Mouse (Mus musculus) forebrain, embryonic 16.5 days (tissue): Measurements from ENCODE around the gene Abca3. TPM values are rescaled to one million over a fixed set of nuclear protein-coding genes. Genes with fewer than 3 reads are reported as not detected.

Experiments
- microRNA-seq: library from miRNA; unstranded; fragments of <30 nt; microRNA quantifications from one replicate; pipeline ENCODE4, GENCODE M21; 2017
- polyA plus RNA-seq: library from polyadenylated mRNA; unstranded; fragments of >200 nt; fragmentation: Nextera tagmentation; extraction: Ambion mirVana; gene quantifications from 2 replicates; pipeline ENCODE4 v1.2.1, GENCODE M21; 2015

Gene Abca3
- polyA plus RNA-seq, 1 experiment from 2014 or later = 29.6 TPM

Small RNA genes within 50 kb of the gene (microRNA-seq; reads per million reads assigned to microRNA genes)
- not detected for gene Gm24427

Other genes with a start within 250 kb of the Abca3 start
- 59.4 and 62.9 TPM in 2 replicates for gene Pdpk1, start 201.0 kb upstream of the Abca3 start, polyA plus RNA-seq
- 25.5 and 28.2 TPM in 2 replicates for gene Amdhd2, start 188.2 kb upstream of the Abca3 start, polyA plus RNA-seq
- 881 and 1,064 TPM in 2 replicates for gene Atp6v0c, start 182.2 kb upstream of the Abca3 start, polyA plus RNA-seq
- gene Tbc1d24, start 146.4 kb upstream of the Abca3 start, polyA plus RNA-seq = 20.6 and 24.6 TPM in 2 replicates
- gene Ntn3, start 142.4 kb upstream of the Abca3 start, polyA plus RNA-seq = 4.7 and 5.2 TPM in 2 replicates
- 10.2 and 12.2 TPM in 2 replicates for gene Tedc2, start 131.1 kb upstream of the Abca3 start, polyA plus RNA-seq
- 26.0 and 32.0 TPM in 2 replicates for gene Ccnf, start 100.5 kb upstream of the Abca3 start, polyA plus RNA-seq
- 0.47 and 0.97 TPM in 2 replicates for gene Abca17, start 882 bp upstream of the Abca3 start, polyA plus RNA-seq
- 362 and 389 TPM in 2 replicates for gene Rnps1, start 62.6 kb downstream of the Abca3 start, polyA plus RNA-seq
- gene Eci1, start 74.7 kb downstream of the Abca3 start, polyA plus RNA-seq = 30.4 and 34.8 TPM in 2 replicates
- 6.2 and 9.5 TPM in 2 replicates for gene Dnase1l2, start 91.2 kb downstream of the Abca3 start, polyA plus RNA-seq
- gene E4f1, start 118.4 kb downstream of the Abca3 start, polyA plus RNA-seq = 37.9 and 54.0 TPM in 2 replicates
- gene Pgp, start 118.4 kb downstream of the Abca3 start, polyA plus RNA-seq = 50.5 and 54.0 TPM in 2 replicates
- 0.39 and 0.92 TPM in 2 replicates for gene Bricd5, start 121.9 kb downstream of the Abca3 start, polyA plus RNA-seq
- 38.9 and 42.4 TPM in 2 replicates for gene Mlst8, start 127.1 kb downstream of the Abca3 start, polyA plus RNA-seq
- 18.8 and 30.4 TPM in 2 replicates for gene Caskin1, start 136.7 kb downstream of the Abca3 start, polyA plus RNA-seq
- 108 and 121 TPM in 2 replicates for gene Traf7, start 176.0 kb downstream of the Abca3 start, polyA plus RNA-seq
- gene Rab26, start 182.3 kb downstream of the Abca3 start, polyA plus RNA-seq = 6.8 and 10.9 TPM in 2 replicates
- 18.3 and 27.6 TPM in 2 replicates for gene Pkd1, start 197.9 kb downstream of the Abca3 start, polyA plus RNA-seq